Mouse (Mus musculus): Measurements from ENCODE around the gene Pvr.

DNA sequence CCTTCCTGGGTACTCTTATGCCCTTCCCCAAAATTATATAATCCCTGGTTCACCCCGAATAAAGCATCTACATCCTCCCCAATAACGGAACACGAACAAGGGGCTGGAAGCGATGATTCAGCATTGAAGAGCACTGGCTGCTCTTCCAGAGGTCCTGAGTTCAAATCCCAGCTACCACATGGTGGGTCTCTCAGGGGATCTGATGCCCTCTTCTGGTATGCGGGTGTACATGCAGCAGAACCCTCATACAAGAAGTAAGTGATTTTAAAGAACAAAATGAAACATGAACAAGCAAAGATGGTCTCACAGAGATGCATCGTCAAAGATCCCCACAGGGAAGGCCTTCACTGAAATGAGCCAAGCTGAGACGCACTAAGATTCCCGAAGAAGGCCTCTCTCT is 40.2 kb downstream of the Pvr start:
- no peak for TF ChIP-seq POLR2A (IDR thresholded peaks at IDR 0.05; ENCODE audit: control insufficient read depth, extremely low read depth, insufficient read depth, low read length, poor library complexity)
- TF ChIP-seq CTCF (IDR thresholded peaks at IDR 0.05; ENCODE audit: borderline replicate concordance, control insufficient read depth, extremely low read depth, insufficient read depth, low read length, poor library complexity) = no peak
